Mouse (Mus musculus) spleen, embryonic (tissue): Measurements from ENCODE around the gene Ccl3.

ENCODE experiments used
- CTCF ChIA-PET: fragments of 350-600 bp; sonication (Branson Sonifier 250); formaldehyde crosslinking; loops from one replicate; lab custom pipeline; 2022; lab: Charles Lee

Ccl3 gene

GRCm38 (mm10) chr11:83649305-83649841 lies at the start of gene Ccl3:
Gene Ccl3 (minus strand): TSS chr11:83649355.
- CTCF ChIA-PET: no interaction called here

GRCm38 (mm10) chr11:83692008-83692407 lies 42.9 kb upstream of the Ccl3 start:
- CTCF ChIA-PET: no interaction called here

GRCm38 (mm10) chr11:83689918-83690317 lies 40.8 kb upstream of the Ccl3 start:
- CTCF ChIA-PET: no interaction called here

- CTCF ChIA-PET: no interaction called here
Observed at GRCm38 (mm10) chr11:83675665-83676064, 26.5 kb upstream of the Ccl3 start.

- CTCF ChIA-PET: interaction anchor here (0.5 kb wide), 1 partner anchor 9 kb away, joined by 3 read pairs; no protein-coding TSS in a partner anchor
Observed at GRCm38 (mm10) chr11:83671743-83672142, 22.6 kb upstream of the Ccl3 start.

GRCm38 (mm10) chr11:83663532-83663931 lies 14.4 kb upstream of the Ccl3 start:
- CTCF ChIA-PET: no interaction called here

GRCm38 (mm10) chr11:83662204-83662603 lies 13.0 kb upstream of the Ccl3 start, which contains the start of gene Ccl4:
Gene Ccl4 (plus strand): TSS chr11:83662584.
- CTCF ChIA-PET: no interaction called here

GRCm38 (mm10) chr11:83658797-83659196 lies 9.6 kb upstream of the Ccl3 start:
- CTCF ChIA-PET: no interaction called here

- CTCF ChIA-PET: interaction anchor here (1.2 kb wide), 1 partner anchor 111 kb away, joined by 3 read pairs; no protein-coding TSS in a partner anchor
Observed at GRCm38 (mm10) chr11:83657508-83657907, 8.4 kb upstream of the Ccl3 start.

- CTCF ChIA-PET: no interaction called here
Observed at GRCm38 (mm10) chr11:83654606-83655005, 5.5 kb upstream of the Ccl3 start.

GRCm38 (mm10) chr11:83646356-83647149 lies 2.6 kb downstream of the Ccl3 start:
- CTCF ChIA-PET: no interaction called here

- CTCF ChIA-PET: no interaction called here
Observed at GRCm38 (mm10) chr11:83645521-83645920, 3.6 kb downstream of the Ccl3 start, which contains the start of gene Rpl9-ps1. Gene Rpl9-ps1 (minus strand): TSS chr11:83645621.

- CTCF ChIA-PET: no interaction called here
Observed at GRCm38 (mm10) chr11:83641216-83641615, 7.9 kb downstream of the Ccl3 start.

GRCm38 (mm10) chr11:83640141-83640540 lies 9.0 kb downstream of the Ccl3 start:
- CTCF ChIA-PET: interaction anchor here (0.6 to 1.1 kb wide), 4 partner anchors 13 to 92 kb away, joined by 3 to 4 read pairs (median 4); no protein-coding TSS in a partner anchor

- CTCF ChIA-PET: interaction anchor here (0.6 to 1.1 kb wide), 4 partner anchors 12 to 93 kb away, joined by 3 to 4 read pairs (median 4); no protein-coding TSS in a partner anchor
Observed at GRCm38 (mm10) chr11:83639533-83639932, 9.6 kb downstream of the Ccl3 start.

- CTCF ChIA-PET: no interaction called here
Observed at GRCm38 (mm10) chr11:83638934-83639333, 10.2 kb downstream of the Ccl3 start.

GRCm38 (mm10) chr11:83636742-83637235 lies 12.4 kb downstream of the Ccl3 start:
- CTCF ChIA-PET: no interaction called here

- CTCF ChIA-PET: no interaction called here
Observed at GRCm38 (mm10) chr11:83634898-83635297, 14.3 kb downstream of the Ccl3 start.

- CTCF ChIA-PET: interaction anchor here (0.7 to 1.0 kb wide), 2 partner anchors 14 to 16 kb away, joined by 3 to 4 read pairs; no protein-coding TSS in a partner anchor
Observed at GRCm38 (mm10) chr11:83634425-83634824, 14.7 kb downstream of the Ccl3 start.

GRCm38 (mm10) chr11:83632744-83633143 lies 16.4 kb downstream of the Ccl3 start:
- CTCF ChIA-PET: no interaction called here

GRCm38 (mm10) chr11:83631065-83631464 lies 18.1 kb downstream of the Ccl3 start:
- CTCF ChIA-PET: no interaction called here

- CTCF ChIA-PET: no interaction called here
Observed at GRCm38 (mm10) chr11:83630630-83631029, 18.5 kb downstream of the Ccl3 start.
